Mouse (Mus musculus) lung, adult 2 months (tissue): ENCODE measurements around the gene Ubn1.

ENCODE experiments used
- CTCF ChIP-seq: fragments of 200-500 bp; IDR thresholded peaks from 2 replicates; pipeline ENCODE4 v1.5.1; 2011; ENCODE audit warnings: mild to moderate bottlenecking, low read length, control low read depth; ENCODE audit not compliant: insufficient read depth
- POLR2A ChIP-seq: fragments of 200-500 bp; IDR thresholded peaks from 2 replicates; pipeline ENCODE4 v1.6.1; 2011; ENCODE audit warnings: low read depth, mild to moderate bottlenecking, control low read depth, low read length, borderline replicate concordance; ENCODE audit errors: extremely low read depth

DNA sequence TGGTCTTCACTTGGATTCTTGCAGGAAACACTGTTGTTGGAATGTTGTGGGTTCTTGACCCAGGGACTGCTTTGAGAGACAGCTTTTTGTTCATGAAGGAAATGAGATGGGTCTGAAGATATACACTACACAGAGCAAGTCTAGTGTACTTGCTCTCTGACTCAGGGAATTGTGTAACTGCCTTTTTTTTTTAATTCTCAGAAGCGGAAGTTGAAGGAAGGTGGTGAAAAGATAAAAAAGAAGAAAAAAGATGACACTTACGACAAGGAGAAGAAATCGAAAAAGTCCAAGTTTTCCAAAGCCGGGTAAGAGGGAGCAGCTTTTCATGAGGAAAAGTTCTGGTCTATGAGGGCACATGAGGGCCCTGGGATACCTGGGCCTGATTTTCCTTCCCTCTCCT is 13.6 kb downstream of the Ubn1 start:
- no peak for TF ChIP-seq POLR2A
- TF ChIP-seq CTCF, result no peak
